Mouse (Mus musculus) frontal cortex, adult 2 months (tissue): Measurements from ENCODE around the gene Nr2c1. TPM values are rescaled to one million over a fixed set of nuclear protein-coding genes. Genes with fewer than 3 reads are reported as not detected.
A peak's percentile ranks its signal among the peaks of the same experiment; 100 is the strongest.

Experiments
- DNase-seq, 2 experiments: peaks; one replicate each; pipeline ENCODE4 v3.0.0; 2022; ENCODE audit warnings: low spot score in 1 of 2; ENCODE audit errors: extremely low spot score in 1 of 2
- polyA plus RNA-seq: library from polyadenylated mRNA; depleted of rRNA; stranded (reverse); fragments of >200 nt; gene quantifications from 2 replicates; pipeline ENCODE4 v1.2.3, GENCODE M21; 2012

Gene Nr2c1
- polyA plus RNA-seq, 1 experiment: 8.6 TPM

DNA sequence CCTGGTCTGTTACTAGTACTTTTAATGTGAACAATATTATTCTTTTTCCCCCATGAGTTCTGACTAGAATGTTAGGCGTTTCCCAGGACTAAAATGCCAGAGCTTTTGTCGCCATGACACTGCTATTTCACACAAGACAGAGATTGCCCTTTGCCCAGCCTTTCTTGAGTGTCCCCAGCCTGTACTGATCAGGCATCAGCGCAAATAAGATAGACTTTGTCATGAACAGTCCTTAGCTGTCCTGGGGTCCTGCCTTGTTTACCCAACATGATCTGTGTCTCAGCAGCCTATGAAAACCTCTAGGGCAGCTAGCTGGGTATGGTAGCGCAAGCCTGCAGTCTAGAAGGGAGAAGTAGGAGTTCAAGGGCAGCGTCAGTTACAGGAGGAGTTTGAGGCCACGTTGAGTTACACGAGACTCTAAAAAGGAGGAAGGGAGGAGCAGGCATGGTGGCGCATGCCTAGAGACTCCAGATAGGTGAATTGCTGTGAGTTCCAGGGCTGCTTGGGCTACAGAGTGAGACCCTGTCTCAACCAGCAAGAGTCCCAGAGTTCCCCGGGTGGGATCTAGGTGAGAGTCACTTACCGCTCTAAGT lies 8.8 kb upstream of the Nr2c1 start:
- DNase-seq: no peak

- no peak for DNase-seq
These were observed 7.4 kb upstream of the Nr2c1 start for GRCm38 (mm10) chr10:94140227-94140931.

- no peak for DNase-seq
These were observed 5.4 kb upstream of the Nr2c1 start for GRCm38 (mm10) chr10:94142427-94142826.

GRCm38 (mm10) chr10:94144581-94144980 lies 3.2 kb upstream of the Nr2c1 start:
- DNase-seq: no peak

DNA sequence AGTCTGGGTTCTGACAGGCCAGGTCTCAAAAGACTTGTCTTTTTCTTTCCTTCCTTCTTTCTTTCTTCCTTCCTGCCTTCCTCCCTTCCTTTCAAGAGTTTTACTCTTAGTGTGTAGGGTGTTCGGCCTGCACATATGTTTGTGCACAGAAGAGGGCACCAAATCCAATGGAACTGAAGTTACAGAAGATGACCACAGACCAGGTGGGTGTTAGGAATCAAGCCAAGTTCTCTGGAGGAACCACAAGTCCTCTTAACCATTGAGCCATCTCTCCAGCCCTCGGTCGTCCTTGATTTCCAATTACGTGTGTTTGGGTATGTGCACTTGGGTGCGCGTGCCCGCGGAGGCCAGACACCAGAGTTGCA lies 450 bp upstream of the Nr2c1 start:
- DNase-seq: no peak

GRCm38 (mm10) chr10:94151488-94151887 lies 3.7 kb downstream of the Nr2c1 start:
- DNase-seq: no peak

DNA sequence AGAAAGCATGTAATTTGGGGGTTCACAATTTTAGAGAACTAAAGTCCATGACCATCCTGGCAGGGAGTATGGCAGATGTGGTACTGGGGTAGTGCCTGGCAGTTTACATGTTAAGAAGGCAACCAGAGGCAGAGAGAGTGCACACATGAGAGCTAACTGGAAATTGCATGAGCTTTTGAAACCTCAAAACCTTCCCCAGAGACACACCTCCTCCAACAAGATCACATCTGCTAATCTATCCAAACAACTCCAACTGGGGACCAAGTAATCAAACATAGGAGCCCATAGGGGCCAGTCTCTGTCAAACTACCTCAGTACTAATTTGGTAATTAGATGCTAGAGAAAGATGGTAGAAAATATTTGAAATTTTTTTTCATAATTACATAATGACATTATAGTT lies 6.0 kb downstream of the Nr2c1 start:
- no peak for DNase-seq

GRCm38 (mm10) chr10:94158962-94159361 lies 11.1 kb downstream of the Nr2c1 start:
- no peak for DNase-seq

DNA sequence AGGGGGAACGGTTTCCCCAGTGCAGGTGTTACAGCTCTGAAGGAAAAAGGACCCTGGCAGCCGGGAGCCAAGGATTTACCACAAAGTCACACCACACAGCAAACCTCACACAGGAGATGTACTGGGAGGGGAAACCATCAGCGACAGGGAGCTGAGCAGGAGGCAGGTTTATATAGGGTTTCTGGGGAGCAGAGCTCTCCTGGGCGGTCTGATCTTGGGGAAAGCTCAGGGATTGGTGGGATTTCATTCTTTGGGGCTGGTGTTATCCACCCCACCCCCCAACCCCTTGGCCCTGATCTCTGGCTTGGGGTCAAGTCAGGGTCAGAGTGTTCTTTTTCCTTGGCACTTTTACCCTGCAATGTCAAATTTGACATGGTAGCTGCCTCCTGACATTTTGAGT lies 11.6 kb downstream of the Nr2c1 start:
- DNase-seq: no peak

DNA sequence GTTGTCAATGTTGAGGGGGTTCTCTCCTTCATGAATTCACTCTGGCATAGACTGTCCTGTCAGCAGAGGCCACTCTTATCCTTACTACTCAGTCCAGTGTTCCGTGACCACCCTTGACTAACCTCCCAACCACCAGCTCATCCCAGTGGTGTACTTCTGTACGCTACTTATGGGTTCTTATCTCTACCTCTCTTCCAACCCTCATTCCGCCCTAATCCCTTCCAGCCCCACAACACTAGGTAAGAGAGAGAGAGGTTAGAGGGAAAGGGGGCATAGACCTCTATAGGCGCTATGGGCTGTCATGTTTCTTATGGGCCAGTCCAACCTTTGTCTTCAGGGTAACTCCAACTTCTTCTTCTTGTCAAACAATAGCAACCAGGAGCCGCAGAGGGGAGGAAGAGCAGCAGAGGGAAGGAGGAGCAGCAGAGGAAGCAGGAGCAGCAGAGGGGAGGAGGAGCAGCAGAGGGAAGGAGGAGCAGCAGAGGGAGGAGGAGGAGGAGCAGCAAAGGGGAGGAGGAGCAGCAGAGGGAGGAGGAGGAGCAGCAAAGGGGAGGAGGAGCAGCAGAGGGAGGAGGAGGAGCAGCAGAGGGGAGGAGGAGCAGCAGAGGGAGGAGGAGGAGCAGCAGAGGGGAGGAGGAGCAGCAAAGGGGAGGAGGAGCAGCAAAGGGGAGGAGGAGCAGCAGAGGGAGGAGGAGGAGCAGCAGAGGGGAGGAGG lies 13.4 kb downstream of the Nr2c1 start:
- no peak for DNase-seq

- no peak for DNase-seq
These were observed 14.2 kb downstream of the Nr2c1 start for GRCm38 (mm10) chr10:94162031-94162430.

DNA sequence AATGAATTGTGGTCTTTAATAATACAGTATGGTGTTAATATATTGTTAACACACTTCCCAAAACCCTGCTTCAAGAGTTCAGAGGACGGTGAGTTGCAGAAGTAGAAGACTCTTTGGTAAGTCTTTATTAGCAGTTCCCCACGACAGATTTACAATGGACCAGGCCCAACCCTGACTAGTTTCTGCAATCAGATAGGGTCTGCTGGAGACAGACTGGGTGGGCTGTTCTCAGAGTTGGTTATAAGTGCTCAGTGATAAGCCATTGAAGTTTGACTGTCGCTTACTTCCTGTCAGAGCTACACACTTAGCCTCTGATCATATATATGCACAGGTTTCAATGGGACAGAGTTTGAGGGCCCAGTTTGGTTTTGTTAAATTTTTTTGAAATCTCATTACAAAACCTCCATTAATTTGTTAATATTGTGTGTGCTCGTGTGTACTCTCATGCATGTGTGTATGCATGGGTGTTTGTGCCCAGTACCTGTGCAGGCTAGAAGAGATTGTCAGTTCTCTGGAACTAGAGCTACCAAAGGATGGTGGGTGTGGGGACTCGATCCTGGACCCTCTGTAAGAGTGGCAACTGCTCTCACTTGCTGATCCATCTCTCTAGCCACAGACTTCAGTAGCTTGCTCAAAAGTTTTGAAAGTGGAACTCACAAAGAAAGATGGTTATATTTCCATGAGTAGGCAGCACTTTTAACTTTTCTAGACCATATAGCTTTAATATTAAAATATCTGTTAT lies 16.5 kb downstream of the Nr2c1 start:
- DNase-seq: no peak

DNA sequence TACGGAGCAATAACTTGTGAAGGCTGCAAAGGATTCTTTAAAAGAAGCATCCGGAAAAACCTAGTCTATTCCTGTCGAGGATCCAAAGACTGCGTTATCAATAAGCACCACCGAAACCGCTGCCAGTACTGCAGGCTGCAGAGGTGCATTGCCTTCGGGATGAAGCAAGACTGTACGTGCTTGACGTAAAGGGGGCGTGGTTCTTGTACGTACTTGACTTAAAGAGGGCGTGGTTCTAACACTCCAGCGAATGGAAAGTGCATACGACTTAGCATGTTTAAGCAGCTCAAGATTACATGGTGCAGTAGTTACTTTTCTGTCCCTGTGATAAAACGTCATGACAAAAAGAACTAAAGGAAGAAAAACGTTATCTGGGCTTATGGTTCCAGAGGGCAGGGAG lies 17.6 kb downstream of the Nr2c1 start:
- DNase-seq: no peak

DNA sequence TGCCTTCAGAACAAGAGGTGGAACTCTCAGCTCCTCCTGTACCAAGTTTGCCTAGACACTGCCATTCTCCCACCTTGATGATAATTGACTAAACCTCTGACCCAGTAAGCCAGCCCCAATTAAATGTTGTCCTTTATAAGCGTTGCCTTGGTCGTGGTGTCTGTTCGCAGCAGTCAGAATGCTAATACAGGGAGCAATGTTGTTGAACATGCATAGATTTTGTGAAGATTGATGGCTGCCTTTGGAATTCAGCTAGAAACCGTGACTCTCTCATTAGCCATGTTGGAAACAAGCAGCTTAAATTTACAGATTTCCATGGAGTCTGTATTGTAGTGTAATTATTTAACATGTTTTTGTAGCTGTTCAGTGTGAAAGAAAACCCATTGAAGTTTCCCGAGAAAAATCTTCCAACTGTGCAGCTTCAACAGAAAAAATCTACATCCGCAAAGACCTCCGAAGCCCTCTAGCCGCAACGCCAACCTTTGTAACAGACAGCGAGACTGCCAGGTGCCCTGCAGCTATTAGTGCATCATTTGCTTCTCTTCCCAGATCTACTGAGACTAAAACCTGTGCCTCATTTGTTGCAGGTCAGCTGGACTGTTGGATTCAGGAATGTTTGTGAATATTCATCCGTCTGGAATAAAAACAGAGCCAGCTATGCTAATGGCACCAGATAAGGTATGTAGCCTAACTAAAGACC lies 19.4 kb downstream of the Nr2c1 start:
- DNase-seq: no peak

DNA sequence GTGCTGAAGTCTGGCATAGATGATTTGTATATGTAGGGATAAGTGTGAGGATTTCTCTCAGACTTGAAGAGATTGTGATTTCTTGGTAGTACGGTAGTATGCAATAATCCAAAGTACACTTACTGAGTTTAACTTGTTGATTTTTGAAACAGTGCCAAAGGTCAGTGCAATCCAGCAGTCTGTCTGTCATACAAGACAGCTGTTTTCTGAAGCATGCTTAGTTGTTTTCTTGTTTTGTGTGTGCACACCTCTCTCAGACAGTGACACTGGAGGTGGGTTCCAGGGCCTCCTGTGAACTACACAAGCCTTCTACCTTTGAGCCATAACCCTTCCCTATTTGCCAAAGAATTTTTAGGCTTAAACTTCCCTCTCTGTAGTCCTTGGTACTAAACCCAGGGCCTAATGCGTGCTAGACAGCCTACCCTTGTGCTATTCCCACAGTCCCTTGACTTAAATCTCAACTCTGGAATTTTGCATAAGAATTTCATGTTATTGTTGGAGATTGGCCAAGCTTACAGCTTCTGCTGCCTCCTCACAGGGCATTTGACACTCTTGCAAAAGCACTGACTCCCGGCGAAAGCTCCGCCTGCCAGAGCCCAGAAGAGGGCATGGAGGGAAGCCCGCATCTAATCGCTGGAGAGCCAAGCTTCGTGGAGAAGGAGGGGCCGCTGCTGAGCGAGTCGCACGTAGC lies 23.8 kb downstream of the Nr2c1 start:
- no peak for DNase-seq

DNA sequence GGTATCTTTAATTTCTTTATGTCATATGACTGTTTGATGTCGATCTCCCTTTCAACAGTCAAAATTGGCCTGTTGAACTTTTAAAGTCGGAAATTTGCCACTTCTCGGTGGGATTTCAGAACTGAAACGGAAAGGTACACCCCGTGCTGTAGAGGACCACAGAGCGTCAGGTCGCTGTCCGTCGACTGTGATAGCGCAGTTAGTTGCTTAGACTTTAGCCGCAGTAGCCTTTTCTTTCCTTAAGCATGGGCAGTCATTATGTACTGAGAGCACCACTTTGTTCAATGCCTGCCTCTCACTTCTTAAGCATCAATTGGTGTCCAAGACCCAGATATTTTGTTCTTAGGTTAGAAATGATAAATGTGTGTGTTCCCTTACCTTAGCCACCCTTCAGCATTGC lies 24.3 kb downstream of the Nr2c1 start:
- no peak for DNase-seq

DNA sequence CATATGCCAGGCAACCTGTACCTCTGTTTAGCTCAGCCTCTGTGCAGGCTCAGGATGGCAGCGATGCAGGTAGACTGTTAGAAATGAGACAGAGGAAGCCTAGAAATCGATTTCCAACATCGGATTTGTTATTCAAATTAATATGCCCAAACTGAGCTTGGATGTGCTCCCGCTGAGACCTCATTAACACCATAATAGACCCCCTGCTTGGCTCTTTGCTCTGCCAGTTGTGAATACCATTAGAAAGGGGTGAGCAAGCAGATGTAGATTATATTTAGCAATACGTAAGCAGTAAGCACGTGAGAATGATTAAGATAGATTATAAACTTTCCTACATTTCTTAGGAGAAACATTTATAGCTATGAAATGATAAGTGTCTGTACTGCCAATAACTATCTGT lies 24.9 kb downstream of the Nr2c1 start:
- DNase-seq: peak in 1 of 2 experiments; percentile 11

DNA sequence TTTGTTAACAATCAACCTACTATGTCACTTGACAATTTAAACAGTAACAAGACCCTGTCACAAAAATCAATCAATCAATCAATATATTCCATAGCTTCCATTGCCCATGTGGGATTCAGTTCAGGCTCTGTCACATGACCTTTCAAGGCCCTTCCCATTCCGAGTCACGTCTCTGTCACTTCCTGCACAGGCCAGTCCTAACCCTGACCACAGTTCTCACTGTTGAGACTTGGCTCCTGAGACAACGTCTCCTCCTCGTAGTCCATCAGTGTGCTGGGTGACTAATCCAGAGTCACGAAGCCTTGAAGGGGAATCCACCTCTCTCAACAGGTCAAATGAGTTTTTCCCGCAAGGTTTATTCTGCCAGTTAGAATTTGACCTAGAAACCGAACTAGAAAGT lies 26.8 kb downstream of the Nr2c1 start:
- no peak for DNase-seq

GRCm38 (mm10) chr10:94183199-94183598 lies 35.4 kb downstream of the Nr2c1 start:
- no peak for DNase-seq
